Mouse (Mus musculus) liver, embryonic 18 days (tissue): ENCODE results near the gene Rcc1l. TPM values are rescaled to one million over a fixed set of nuclear protein-coding genes. Genes with fewer than 3 reads are reported as not detected.

Experiments
- polyA plus RNA-seq: library from polyadenylated mRNA; depleted of rRNA; stranded (reverse); fragments of >200 nt; gene quantifications from 2 replicates; pipeline ENCODE4 v1.2.3, GENCODE M21; 2012; rRNA removed

Rcc1l gene
- 5.7 and 6.2 TPM in 2 replicates for polyA plus RNA-seq

DNA sequence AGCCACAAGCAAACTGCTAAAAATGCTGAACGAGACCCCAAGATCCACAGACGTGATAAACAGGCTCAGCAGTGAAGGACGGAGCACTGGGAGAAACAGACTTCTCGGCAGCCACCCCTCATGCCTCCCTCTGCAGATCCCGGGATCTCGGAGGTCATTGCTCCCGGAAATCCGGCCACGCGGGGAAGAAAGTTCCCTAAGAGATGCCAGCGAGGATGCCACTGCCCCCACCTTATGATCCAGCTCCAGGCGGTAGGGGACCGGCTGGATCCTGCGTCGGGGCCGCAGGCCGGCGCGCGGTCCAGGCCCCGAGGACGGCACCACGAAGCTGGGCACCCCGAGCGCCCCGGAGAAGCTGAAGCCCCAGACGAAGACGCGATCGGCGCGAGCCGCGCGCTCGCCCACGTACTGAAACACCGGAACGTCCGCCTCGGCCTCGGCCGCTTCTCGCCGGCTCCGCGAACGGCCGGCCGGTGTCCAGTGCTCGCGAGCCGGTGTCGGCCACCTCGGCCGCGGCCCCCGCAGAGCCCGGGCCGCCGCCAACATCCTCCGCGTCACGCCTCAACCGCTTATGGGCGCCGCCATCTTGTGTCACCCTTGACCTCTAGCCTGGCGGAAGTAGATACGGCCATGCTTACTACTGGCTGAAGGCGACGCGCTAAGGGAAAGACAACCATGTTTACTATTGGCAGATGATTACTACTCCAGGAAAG, at the start of gene Rcc1l:
Gene Rcc1l, minus strand, starts transcription at position 606 of the 713 bp plus-strand sequence.

GRCm38 (mm10) chr5:134183880-134184808, 7.6 kb upstream of the Rcc1l start, which contains the start of gene Gtf2ird2:
Gene Gtf2ird2, plus strand, starts transcription at chr5:134184019.

GRCm38 (mm10) chr5:134099496-134100211, 76.9 kb downstream of the Rcc1l start, which contains the start of gene Castor2:
Gene Castor2, plus strand, starts transcription at chr5:134099711.

Other genes starting within 250 kb of the Rcc1l start
- 0.26 TPM in 2 replicates for gene Castor2, start 77.1 kb downstream of the Rcc1l start, polyA plus RNA-seq
- gene Gtf2ird2, start 7.2 kb upstream of the Rcc1l start, polyA plus RNA-seq: 2.3 and 3.1 TPM in 2 replicates
- 44.6 and 58.9 TPM in 2 replicates for gene Ncf1, start 52.9 kb upstream of the Rcc1l start, polyA plus RNA-seq
- gene Gtf2i, start 138.0 kb upstream of the Rcc1l start, polyA plus RNA-seq: 28.1 and 32.9 TPM in 2 replicates